Mouse (Mus musculus): ENCODE data around the gene a.

The a gene

DNA sequence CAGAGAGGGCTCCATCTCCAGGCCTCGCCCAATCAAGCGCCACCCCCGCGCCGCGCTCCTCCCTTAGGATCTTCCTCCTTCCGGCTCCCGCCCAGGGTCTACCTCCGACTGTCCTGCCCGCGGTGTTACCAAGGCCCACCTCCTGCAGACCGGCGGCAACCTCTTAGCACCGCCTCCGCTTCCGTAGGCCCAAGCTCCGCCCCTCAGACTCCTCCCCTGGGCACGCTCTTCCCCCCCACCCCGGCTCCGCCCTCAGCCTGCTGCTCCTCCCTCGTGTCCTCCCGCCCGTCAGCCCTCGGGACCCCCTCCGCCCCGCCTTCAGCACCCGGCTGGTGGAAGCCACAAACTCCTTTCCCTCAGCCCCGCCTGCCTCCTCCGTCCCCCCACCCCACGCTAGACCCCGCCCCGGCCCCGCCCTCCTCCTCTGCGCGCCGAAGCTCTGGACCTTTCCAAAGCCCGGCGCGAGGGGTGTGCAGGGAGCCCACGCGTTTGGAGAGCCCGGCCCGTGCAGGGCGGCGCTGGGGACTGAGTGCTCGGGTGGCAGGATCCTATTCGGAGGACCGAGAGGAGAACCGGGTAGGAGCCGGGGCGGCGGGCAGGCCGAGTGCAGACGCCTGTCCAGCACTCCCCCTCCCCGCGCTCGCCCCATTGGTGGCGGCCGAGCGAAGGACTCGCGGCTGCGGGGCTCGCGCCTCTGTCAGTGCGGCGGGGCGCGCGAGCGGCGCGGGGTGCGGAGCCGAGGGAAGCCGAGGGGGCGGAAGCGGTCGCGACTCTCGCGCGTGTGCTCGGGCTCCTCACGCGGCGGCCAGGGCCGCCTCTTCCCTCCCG, at the start of gene a, which contains the start of gene Raly:
TSS of gene a (plus strand) at position 747 of the 828 bp plus-strand sequence.
TSS of gene Raly (plus strand) at position 441 of the 828 bp plus-strand sequence.
- peak; percentile 99 for DNase-seq (ENCODE audit: low read depth, low spot score)

DNA sequence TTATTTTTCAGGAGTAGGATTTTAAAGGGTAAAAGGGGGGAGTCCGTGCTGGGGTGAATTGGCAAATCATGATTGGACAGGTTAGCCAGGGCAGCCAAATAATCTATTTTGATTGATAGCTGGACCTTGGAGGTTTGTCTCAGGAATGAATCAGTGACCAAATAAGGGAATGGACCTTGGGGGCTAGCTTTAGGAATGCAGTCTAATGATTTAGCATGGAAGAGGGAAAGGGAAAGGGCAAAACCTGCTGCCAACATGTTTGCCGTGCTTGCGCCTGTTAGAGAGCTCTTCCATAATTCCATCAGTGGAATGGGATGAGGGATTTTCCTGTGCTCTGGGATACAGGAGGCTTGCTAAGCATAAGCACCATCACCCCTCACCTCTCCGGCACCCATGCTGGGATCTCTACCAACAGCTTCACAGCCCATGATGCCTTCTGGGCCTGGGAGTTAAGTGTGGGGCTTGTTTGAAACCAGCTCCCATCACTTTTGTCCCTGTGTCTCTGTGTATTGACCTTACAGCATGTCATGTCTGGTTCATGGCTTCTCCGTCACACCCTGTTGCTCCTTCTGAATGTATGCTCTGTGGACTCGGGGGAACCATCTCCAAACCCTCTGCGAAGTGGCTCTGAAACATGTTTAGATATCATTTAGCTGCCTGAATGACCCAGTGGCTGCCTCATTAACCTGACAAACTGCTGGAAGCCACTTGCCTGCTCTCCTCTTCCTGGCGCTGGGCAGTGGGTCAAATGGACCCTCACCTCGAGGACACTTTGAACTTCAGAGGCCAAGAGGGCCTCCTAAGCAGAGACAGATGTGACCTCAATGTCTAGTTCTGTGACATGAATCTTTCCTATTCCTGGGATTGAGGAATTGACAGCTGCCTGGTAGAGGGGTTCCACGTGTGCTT, 48.0 kb upstream of the a start:
- DNase-seq (ENCODE audit: low read depth, low spot score) = no peak

DNA sequence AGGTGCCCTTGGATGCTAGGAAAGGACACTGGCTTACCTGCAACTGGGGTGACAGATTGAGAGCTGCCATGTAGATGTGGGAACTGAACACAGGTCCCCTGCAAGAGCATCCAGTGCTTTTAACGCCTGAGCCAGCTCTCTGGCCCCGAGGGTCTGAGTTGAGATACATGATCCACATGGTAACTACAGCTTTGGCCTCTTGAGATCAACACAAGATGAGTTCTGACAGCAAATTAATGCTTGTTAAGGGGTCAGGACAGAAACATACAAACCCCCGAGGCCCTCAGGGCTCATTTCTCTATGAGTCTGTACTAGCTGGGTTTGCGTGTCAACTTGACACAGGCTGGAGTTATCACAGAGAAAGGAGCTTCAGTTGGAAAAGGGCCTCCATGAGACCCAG, 47.3 kb upstream of the a start:
- DNase-seq (ENCODE audit: low read depth, low spot score) = no peak

DNA sequence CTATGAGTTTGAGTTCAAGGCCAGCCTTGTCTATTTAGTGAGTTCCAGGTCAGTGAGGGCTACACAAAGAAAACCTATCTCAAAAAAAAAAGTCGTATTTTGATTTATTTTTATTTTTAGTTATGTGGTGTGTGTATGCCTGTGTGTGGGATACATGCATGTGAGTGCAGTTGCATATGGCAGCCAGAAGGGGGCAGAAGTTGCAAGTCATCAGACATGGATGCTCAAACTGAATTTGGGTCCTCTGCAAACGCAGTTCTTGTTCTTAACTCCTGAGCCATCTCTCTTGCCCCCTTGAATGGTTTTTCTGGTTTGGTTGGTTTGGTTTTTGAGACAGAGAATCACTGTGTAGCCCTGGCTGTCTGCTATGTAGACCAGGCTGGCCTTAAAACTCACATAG, 42.8 kb upstream of the a start:
- no peak for DNase-seq (ENCODE audit: low read depth, low spot score)

DNA sequence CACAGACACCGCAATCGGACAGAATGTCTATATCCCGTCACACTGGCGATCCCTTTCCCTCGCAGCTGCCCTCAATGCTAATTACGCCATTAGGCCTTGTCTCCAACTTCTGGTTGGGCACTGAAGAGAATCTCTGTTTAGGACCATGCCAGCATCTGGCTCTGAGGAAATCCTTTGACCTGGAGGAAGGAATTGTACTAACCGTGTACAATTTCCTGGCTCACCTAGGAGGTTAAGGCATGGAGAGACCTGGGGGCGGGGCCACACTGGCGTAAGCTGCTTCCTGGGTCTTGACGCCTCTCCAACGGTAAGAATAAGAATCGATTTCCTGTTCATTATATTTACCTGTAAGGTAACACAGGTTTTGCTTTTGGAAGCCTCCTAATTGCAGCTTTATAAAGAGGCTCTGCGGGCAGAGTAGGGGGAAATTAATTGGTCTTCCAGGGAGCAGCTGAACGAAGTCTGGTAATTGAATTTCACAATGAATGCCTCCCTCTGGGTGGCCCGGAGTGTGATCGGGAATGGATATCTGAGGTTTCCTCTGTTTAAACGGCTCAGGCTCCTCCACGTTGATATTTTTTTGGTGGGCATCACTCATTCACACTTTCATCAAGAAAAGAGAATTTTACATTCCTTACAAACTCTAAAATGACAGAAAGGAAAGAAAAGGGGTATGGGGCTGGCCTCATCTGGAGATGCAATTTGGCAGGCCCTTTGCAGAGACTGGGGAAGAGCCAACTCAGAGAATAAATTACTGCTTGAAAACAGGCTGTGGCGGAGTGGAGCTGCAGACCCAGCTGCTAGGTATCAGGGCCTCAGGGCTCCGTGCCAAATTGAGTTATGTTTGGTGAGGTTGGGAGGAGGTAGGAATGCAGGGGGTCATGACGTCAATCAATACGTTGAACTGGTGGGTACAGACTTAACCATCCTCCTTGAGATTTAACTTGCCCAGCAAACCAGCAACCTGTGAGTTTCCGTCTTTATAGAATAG, 41.9 kb upstream of the a start:
- no peak for DNase-seq (ENCODE audit: low read depth, low spot score)

DNA sequence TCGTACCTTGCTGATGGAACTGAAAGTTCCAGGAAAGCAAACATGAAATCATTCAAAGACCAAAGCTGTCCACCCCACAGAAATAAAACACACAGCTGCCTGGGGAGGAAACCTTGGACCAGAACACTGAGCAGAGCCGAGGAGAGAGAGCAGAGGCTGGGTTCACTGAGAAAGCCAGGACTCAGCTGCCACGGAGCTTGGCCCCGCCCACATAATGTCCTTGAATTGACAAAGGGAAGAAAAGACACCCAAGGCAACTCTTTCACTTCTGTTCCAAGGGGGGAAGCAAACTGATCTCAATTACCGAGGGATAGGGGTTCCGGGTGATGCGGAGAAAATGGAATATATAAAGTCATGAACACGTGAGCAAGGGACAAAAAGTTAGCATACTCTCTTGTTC, 39.3 kb upstream of the a start:
- DNase-seq (ENCODE audit: low read depth, low spot score) = no peak

DNA sequence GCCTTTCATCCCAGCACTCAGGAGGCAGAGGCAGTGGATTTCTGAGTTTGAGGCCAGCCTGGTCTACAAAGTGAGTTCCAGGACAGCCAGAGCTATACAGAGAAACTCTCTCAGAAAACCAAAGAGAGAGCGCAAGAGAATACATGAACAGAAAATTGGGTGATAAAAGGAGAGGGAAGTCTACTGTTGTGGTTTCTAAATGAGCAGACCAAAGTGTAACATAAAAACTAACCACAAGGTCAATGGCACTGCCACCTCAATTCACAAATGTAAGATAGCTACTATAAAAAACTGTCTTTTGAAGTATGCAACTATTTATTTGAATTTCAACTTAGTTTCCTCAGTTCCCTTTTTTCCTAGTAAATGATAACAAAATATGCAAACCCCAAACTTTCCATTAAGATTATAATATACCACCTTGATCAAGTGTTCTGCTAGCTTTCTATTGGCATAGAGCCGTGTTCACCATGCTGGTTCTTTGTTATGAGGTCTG, 37.1 kb upstream of the a start:
- peak; percentile 51 for DNase-seq (ENCODE audit: low read depth, low spot score)

DNA sequence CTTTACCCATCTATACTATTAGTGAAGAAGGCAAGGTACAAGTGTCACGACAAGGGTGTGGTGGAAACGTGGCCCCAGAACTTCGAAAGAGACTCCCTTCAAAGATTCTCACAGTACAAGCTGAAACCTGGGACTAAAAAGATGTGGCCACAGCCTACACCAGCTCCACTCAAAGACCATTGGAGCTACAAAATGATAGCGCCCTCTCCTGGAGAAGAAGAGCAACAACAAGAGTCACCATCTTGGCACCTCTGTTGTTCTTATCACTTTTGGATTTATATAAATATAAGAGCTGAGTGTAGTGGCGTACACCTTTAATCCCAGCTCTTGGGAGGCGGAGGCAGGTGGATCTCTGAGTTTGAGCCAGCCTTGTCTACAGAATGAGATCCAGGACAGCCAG, 35.4 kb upstream of the a start:
- no peak for DNase-seq (ENCODE audit: low read depth, low spot score)

DNA sequence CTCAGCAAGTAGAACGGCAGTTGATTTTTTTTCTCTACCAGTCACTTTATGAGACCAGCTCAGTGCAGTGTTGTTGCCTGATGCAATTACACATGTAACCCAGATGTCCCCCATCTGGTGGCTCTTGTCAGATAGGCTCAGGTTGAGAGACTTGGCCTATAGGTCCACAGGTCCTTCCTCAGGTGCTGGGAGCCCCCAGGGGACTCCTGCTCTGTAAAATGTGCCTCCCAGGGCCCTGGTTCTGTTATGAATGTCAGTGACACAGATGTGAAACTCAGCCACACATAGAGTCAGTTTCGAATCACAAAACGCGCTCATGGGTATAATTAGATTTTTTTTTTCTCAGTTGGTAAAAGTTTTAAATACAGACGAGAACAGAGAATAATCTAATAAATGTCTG, 33.5 kb upstream of the a start:
- DNase-seq (ENCODE audit: low read depth, low spot score) = peak; percentile 91

DNA sequence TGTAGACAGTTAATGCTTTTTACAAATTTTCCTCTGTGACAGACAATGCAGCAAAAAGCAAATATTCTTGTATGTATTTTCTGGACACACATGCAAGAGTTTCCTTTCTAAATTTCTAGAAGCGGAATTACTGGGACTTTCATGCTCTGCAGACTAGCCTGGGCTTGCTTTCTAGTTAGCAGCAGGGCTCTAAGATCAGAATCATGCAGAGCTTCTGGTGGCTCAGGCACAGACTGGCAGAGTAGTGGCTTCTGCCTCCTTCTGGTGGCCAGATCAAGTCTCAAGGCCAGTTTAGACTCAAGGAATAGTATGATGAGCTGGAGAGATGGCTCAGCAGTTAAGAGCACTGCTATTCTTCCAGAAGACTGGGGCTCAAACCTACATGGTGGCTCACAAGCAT, 32.7 kb upstream of the a start:
- DNase-seq (ENCODE audit: low read depth, low spot score) = peak; percentile 25

DNA sequence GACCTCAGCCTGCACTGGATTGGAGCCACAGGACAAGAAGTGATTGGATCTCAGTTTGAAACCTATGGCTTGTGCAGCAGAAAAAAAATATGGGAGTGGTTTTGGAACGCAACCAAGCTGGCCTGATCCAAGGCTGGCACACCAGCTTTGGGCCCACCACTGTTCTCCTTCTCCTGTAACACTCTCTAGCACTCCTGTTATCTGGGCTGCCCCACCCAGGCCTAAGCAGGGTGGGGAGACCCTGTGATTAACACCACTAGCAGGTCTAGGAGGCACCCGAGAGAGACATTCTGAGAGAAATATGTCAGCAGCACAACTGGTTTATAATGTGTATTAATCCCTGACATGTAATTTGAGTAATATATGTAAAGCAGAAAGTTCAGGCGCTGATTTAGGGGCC, 28.0 kb upstream of the a start:
- DNase-seq (ENCODE audit: low read depth, low spot score) = no peak

DNA sequence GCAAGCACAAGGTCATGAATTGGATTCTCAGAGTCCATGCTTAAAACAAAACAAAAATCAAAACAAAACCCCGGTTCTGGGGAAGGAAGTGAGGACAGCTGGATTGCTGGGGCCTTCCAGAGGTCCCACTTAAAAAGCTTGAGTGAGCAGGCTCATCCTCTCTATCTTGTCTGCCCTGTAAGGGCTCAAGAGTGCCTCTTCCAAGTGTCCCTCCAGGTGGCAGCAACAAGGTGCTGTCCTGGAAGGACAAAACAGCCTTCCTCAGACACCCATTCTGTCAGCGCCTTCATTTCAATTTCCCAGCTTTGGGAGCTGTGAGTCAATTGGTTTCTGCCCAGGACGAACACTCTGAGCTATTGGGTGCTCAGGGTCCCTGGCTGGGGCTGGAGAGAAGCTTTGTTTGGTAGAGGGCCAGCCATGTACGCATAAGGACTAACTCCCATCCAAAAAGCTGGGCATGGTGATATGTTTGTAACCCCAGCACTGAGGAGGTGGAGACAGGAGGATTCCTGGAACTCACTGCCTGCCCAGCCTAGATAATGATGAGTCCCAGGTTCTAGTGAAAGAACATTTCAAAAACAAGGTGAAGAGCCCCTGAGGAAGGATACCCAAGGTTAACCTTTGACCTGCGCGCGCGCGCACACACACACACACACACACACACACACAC, 26.2 kb upstream of the a start:
- DNase-seq (ENCODE audit: low read depth, low spot score) = peak; percentile 39

DNA sequence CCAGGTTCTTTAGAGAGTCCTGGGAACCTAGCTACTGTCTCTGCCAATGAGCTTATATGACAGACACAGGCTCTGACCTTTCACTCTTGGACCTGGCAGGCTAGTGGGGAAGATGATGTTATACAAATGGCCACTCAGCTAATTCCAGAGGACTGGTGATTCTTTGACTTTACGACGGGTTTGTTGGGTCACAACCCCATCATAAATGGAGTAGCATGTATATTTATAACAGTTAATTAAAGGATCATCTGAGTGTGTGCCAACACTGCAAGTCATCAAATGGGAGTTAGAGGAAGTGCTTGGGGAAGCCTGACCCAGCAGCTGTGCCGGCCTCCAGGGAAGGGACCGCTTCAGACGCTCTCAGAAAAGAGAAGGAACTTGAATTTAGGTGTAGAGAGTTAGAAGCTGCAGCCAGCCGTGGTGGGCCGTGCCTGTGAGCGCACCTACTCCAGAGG, 25.6 kb upstream of the a start:
- no peak for DNase-seq (ENCODE audit: low read depth, low spot score)

DNA sequence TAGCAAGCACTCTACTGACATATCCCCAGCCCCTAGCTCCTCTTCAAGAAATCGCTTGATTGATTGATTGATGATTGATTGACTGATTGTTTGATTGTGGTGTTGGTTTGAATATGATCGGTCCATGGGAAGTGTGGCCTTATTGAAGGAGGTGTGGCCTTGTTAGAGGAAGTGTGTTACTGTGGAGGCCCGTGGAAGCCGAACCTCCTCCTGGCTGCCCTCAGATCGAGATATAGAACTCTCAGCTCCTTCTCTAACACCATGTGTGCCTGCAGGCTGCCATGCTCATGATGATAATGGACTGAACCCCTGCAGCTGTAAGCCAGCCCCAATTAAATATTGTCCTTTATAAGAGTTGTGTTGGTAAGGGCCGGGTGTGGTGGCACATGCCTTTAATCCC, 24.2 kb upstream of the a start:
- no peak for DNase-seq (ENCODE audit: low read depth, low spot score)

DNA sequence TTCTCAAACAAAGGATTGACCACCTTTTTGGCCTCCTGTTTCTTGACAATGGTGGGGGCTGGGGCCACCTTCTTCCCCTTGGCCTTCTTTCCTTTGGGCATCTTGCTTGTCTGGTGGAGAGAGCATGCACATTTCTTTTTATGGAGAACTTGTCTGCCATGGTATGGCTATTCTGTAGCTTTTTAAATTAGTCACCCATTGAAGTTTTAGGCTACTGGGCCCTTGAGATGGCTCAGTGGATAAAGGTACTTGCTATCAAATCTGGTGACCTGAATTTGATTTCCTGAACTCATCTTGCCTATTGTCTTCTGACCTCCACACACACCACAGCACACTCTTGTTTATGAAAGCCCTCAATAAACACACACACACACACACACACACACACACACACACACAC, 21.3 kb upstream of the a start, which contains the start of gene Gm14214:
TSS of gene Gm14214 (minus strand) at position 101 of the 400 bp plus-strand sequence.
- no peak for DNase-seq (ENCODE audit: low read depth, low spot score)

DNA sequence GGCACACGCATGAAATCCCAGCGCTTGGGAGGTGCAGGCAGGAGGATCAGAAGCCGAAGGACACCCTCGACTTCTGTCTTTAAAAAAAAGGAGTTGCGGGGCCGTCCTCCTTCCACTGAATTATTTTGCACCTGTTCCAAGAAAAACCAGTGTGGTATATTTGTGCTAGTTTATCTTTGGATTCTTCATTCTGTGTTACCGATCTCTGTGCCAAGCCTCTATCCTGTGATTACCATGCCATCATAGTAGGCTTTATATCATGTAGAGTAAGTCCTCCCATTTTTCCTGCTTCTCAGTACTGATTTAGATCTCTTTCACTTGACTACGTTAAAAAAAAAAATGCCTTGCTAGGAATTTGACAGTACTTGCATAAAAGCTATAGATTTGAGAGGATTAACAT, 19.6 kb upstream of the a start:
- no peak for DNase-seq (ENCODE audit: low read depth, low spot score)

DNA sequence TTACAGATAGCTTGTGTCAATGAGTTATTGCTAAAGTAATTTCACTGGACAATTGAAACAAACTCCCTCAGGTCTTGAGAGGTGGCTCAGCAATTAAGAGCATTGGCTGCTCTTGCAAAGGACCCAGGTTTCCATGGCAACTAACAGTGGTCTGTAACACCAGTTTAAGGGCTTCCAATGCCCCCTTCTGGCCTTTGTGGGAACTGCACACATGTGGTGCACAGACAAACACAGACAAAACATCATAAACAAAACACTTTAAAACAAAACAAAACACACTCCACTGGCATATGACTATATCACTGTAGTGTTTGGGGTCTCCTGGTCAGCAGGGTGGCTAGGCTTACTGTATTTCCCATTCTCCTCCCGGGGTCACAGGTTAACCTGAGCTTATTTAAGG, 17.2 kb upstream of the a start:
- peak; percentile 57 for DNase-seq (ENCODE audit: low read depth, low spot score)

DNA sequence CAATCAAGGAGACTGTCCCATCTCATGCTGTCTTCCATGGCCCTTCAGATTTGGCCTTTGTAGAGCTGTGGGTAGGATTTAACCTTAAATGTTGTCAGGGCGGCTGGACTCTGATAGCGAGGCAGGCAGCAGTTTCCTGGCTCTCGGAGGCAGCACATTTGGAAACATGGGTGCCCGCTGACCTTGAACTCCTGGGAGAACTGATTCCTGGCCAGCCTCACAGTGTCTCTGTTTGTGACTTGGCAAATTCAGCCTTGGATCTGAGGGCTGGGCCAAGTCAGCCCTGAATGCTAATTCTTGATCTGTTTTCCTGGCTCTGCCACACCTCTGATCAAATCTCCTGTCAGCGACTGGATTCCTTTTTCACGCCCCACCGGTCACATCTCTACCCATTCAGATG, 14.7 kb upstream of the a start:
- no peak for DNase-seq (ENCODE audit: low read depth, low spot score)

DNA sequence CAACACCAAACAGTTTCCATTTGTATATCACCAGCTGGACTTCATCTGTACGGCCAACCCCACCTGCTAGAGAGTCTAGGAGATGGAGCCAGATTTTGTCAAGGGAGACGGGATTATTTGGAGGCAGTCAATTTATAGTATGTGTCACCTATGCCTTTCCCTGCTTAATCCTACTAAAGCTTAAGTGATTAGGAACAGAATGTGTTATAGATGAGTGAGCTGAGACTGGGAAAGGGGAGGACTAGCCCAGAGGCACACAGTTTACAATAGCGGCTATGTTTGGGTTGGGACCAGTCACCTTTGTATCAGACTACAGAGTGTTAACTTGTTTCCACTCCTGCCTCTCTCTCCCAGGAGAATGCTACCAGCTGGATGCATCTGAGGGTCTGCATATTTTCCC, 11.6 kb upstream of the a start:
- DNase-seq (ENCODE audit: low read depth, low spot score) = no peak

DNA sequence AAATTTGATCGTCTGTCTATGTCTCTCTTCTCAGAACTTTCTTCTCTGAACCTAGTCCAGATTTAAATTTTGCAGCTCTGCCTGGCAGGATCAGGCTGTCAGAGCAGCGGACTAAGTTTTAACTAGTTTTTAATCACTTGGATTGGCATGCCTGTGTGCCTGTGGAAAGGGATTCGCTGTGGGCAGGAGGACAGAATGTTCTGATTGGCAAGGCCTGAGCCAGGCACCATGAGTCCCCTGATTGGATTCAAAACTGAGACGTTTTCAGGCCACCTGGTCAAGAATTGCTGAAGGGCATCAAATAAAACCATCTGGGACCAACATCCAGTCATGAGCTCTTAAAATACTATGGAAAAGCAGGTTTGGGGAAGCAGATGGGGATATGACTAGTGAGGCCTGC, 8.8 kb upstream of the a start:
- no peak for DNase-seq (ENCODE audit: low read depth, low spot score)
